In the genomic region with DNA sequence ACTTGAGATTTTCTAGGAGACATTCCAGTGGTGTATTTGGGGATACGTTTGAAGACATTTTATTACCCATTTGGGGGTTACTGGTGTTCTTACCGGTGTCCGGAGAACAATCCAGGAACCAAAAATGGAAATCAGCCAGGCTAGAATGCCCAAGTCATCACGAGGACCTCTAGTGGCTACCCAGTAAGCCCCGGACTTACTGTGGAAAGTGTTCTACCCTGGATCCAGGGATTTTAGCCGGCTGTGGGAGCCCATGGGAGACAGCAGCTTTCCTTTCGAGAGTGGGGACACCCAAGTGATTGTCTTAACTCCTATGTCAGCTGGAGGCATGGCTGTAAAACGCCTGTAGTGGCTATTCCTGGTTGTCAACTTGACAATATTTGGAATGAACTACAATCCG, we compare ENCODE assay signal across 23 mouse cellular contexts.
A peak's percentile ranks its signal among the peaks of the same experiment; 100 is the strongest.
DNase-seq lines count a peak whose midpoint lies in the region; ATAC-seq and TF ChIP-seq lines count a peak whose summit lies in the region.
"Had no signal": no experiment of that assay in that cellular context is flagged by ENCODE, and none has a peak within 500 bp of the region (broad histone marks: within the 10 kb centered on the region; RNA-seq: fewer than 3 reads in every experiment).

No protein-coding gene starts in this region.

- H3K4me3 ChIP-seq in kidney, postnatal 0 days (replicated peaks; ENCODE audit: low read depth, low read length) = no peak overlapping the region
- H3K4me3 ChIP-seq: forebrain, embryonic 10.5 days; hindbrain, embryonic 10.5 days; kidney, embryonic 15.5 days; limb, embryonic 10.5 days; liver, embryonic 15.5 days had no signal

- 0 out of 2 replicates have a peak, but pooled peaks have one; percentile 11 for TF ChIP-seq CTCF in kidney, postnatal 0 days (IDR thresholded peaks at IDR 0.05; ENCODE audit: low read depth)

- no peak overlapping the region for H3K27ac ChIP-seq in kidney, postnatal 0 days
- H3K27ac ChIP-seq: forebrain, embryonic 10.5 days; hindbrain, embryonic 10.5 days; kidney, embryonic 15.5 days; limb, embryonic 10.5 days; liver, embryonic 15.5 days had no signal

- H3K9ac ChIP-seq in kidney, postnatal 0 days (ENCODE audit: low read depth, low read length) = no peak overlapping the region
- H3K9ac ChIP-seq: kidney, embryonic 15.5 days; liver, embryonic 15.5 days had no signal

- no peaks in the 10 kb centered on the region for H3K27me3 ChIP-seq in kidney, postnatal 0 days (ENCODE audit: insufficient read depth, low read length)
- H3K27me3 ChIP-seq: kidney, embryonic 15.5 days; liver, embryonic 15.5 days had no signal

- 74% methylated on average over 9 of the region's 9 CpGs for WGBS in kidney, postnatal 0 days

- H3K9me3 ChIP-seq in kidney, postnatal 0 days (replicated peaks; ENCODE audit: low read length) = no peaks in the 10 kb centered on the region

- peak; percentile 42 to 56 for DNase-seq in cerebellum, postnatal 10 days
- no peak for DNase-seq in cerebellum, adult 11 months
- DNase-seq in kidney, postnatal 0 days (ENCODE audit: low spot score) = no peak
- no peak for DNase-seq in kidney, adult 9 months
- DNase-seq in urinary bladder, postnatal 10 days (ENCODE audit: low spot score) = peak; percentile 9
- no peak for DNase-seq in urinary bladder, postnatal 14 days (ENCODE audit: low spot score)
- no peak for DNase-seq in thymus, postnatal 0 days (ENCODE audit: low spot score)
- DNase-seq: adrenal gland, adult 8-10 months; kidney, postnatal 4 days; liver; thymus, adult 2 months had no signal

- no peaks in the 10 kb centered on the region for H3K36me3 ChIP-seq in kidney, postnatal 0 days (ENCODE audit: insufficient read depth, low read length)
- H3K36me3 ChIP-seq: forebrain, embryonic 10.5 days; hindbrain, embryonic 10.5 days; kidney, embryonic 15.5 days; limb, embryonic 10.5 days; liver, embryonic 15.5 days had no signal

- no peak for ATAC-seq in kidney, postnatal 0 days (replicated peaks; ENCODE audit: low FRiP score, low read depth)
- ATAC-seq: activated CD4-positive, CD25-positive, alpha-beta regulatory T cell, adult 4 months; forebrain, embryonic 16.5 days; hindbrain, embryonic 16.5 days; intestine, embryonic 16.5 days; lung, postnatal 0 days had no signal

- H3K4me2 ChIP-seq in kidney, postnatal 0 days (ENCODE audit: low read length) = no peak overlapping the region
- H3K4me2 ChIP-seq: heart, embryonic 11.5 days; kidney, embryonic 15.5 days; liver, embryonic 15.5 days; midbrain, embryonic 11.5 days had no signal

- no peaks in the 10 kb centered on the region for H3K4me1 ChIP-seq in kidney, postnatal 0 days (replicated peaks; ENCODE audit: insufficient read depth, low read length)
- H3K4me1 ChIP-seq: forebrain, embryonic 10.5 days; hindbrain, embryonic 10.5 days; kidney, embryonic 15.5 days; limb, embryonic 10.5 days; liver, embryonic 15.5 days had no signal

Comparison
In these comparisons a context has a peak if more than half of its experiments do, and no peak if none do; other contexts are left out.
1. DNase-seq: peak in cerebellum, postnatal 10 days (2 of 2) and urinary bladder, postnatal 10 days (single experiment); none in cerebellum, adult 11 months (single experiment), kidney, postnatal 0 days (single experiment), kidney, adult 9 months (single experiment), urinary bladder, postnatal 14 days (single experiment) and thymus, postnatal 0 days (single experiment).